Mouse (Mus musculus) CH12.LX (cell line): Measurements from ENCODE around the gene Pfkfb3. TPM values are rescaled to one million over a fixed set of nuclear protein-coding genes. Genes with fewer than 3 reads are reported as not detected.

ENCODE experiments used
- DNase-seq: peaks from one replicate; pipeline ENCODE4 v3.0.0-alpha.2; 2013; ENCODE audit errors: extremely low read depth
- H3K27ac ChIP-seq: 2 replicates; pipeline ENCODE4 v1.5.1; 2012; ENCODE audit warnings: low read depth, mild to moderate bottlenecking, control low read depth, moderate library complexity; ENCODE audit not compliant: insufficient read depth
- H3K27me3 ChIP-seq: replicated peaks from 2 replicates; pipeline ENCODE3; 2012; ENCODE audit warnings: inconsistent platforms
- H3K36me3 ChIP-seq, 2 experiments: replicated peaks in 1 of 2; 2 replicates each; pipeline versions ENCODE3 to v1.6.1; 2012; ENCODE audit warnings: inconsistent platforms in 1 of 2, low read length in 1 of 2, mild to moderate bottlenecking in 1 of 2, mixed read lengths in 1 of 2, moderate library complexity in 1 of 2; ENCODE audit not compliant: control insufficient read depth in 1 of 2, insufficient read depth in 1 of 2
- H3K4me1 ChIP-seq, 2 experiments: 2 replicates each; pipeline ENCODE4 v1.6.1; 2012; ENCODE audit warnings: inconsistent platforms in 1 of 2, moderate library complexity in 1 of 2; ENCODE audit not compliant: insufficient read depth in 2 of 2, control insufficient read depth in 1 of 2
- H3K4me2 ChIP-seq: 2 replicates; pipeline ENCODE4 v1.6.1; 2012; ENCODE audit warnings: low read depth, mild to moderate bottlenecking, control low read depth; ENCODE audit not compliant: poor library complexity, insufficient read depth, severe bottlenecking
- H3K4me3 ChIP-seq, 3 experiments: fragments of 150-350 bp in 1 of 3; sonication (generic) in 1 of 3; replicated peaks in 1 of 3; 2 replicates each; pipeline versions ENCODE3 to v1.5.1; 2011 to 2012; ENCODE audit warnings: low read depth in 2 of 3, low read length in 2 of 3, mild to moderate bottlenecking in 2 of 3, moderate library complexity in 2 of 3, control low read depth in 1 of 3, improper control_type of control experiment in 1 of 3, inconsistent platforms in 1 of 3, mixed read lengths in 1 of 3; ENCODE audit not compliant: poor library complexity in 1 of 3
- H3K79me2 ChIP-seq: replicated peaks from 2 replicates; pipeline ENCODE4 v1.6.1; 2012; ENCODE audit warnings: mild to moderate bottlenecking, moderate library complexity; ENCODE audit not compliant: control insufficient read depth, poor library complexity, insufficient read depth, severe bottlenecking; ENCODE audit errors: extremely low read depth
- H3K9ac ChIP-seq: 2 replicates; pipeline ENCODE4 v1.6.1; 2012; ENCODE audit warnings: low read depth, mild to moderate bottlenecking, control low read depth, moderate library complexity; ENCODE audit not compliant: insufficient read depth
- H3K9me3 ChIP-seq: replicated peaks from 2 replicates; pipeline ENCODE3; 2012; ENCODE audit warnings: low read length, inconsistent platforms, mixed read lengths
- BHLHE40 ChIP-seq: IDR thresholded peaks from 2 replicates; pipeline ENCODE4 v1.6.1; 2011; ENCODE audit warnings: mild to moderate bottlenecking, low read depth, low read length, improper control_type of control experiment
- CHD1 ChIP-seq: IDR thresholded peaks from 2 replicates; pipeline ENCODE4 v1.6.1; 2012; ENCODE audit warnings: low read depth, low read length, improper control_type of control experiment, inconsistent platforms
- CTCF ChIP-seq, 2 experiments: IDR thresholded peaks in 1 of 2; conservative IDR thresholded peaks in 1 of 2; 2 replicates each; pipeline ENCODE4 v1.5.1; 2011 to 2012; ENCODE audit warnings: low read depth in 2 of 2, low read length in 2 of 2, improper control_type of control experiment in 1 of 2, inconsistent platforms in 1 of 2, mild to moderate bottlenecking in 1 of 2, moderate library complexity in 1 of 2
- ELF1 ChIP-seq: IDR thresholded peaks from 2 replicates; pipeline ENCODE4 v1.6.1; 2014; ENCODE audit warnings: low read depth, mild to moderate bottlenecking, inconsistent platforms, low read length, improper control_type of control experiment
- EP300 ChIP-seq: IDR thresholded peaks from 2 replicates; pipeline ENCODE4 v1.6.1; 2011; ENCODE audit warnings: low read length, improper control_type of control experiment
- GABPA ChIP-seq: IDR thresholded peaks from 2 replicates; pipeline ENCODE4 v1.6.1; 2012; ENCODE audit warnings: low read depth, low read length, improper control_type of control experiment, inconsistent platforms; ENCODE audit not compliant: insufficient replicate concordance
- HCFC1 ChIP-seq: IDR thresholded peaks from 2 replicates; pipeline ENCODE4 v1.6.1; 2012; ENCODE audit warnings: low read depth, mild to moderate bottlenecking, inconsistent platforms, low read length, improper control_type of control experiment
- JUN ChIP-seq: IDR thresholded peaks from 2 replicates; pipeline ENCODE4 v1.6.1; 2011; ENCODE audit warnings: low read depth, mild to moderate bottlenecking, low read length, improper control_type of control experiment, moderate library complexity; ENCODE audit not compliant: insufficient read depth
- MAX ChIP-seq: IDR thresholded peaks from 2 replicates; pipeline ENCODE4 v1.6.1; 2011; ENCODE audit warnings: low read length, improper control_type of control experiment
- MAZ ChIP-seq: IDR thresholded peaks from 2 replicates; pipeline ENCODE4 v1.6.1; 2012; ENCODE audit warnings: low read depth, mild to moderate bottlenecking, inconsistent platforms, low read length, improper control_type of control experiment, moderate library complexity
- MXI1 ChIP-seq: IDR thresholded peaks from 2 replicates; pipeline ENCODE4 v1.6.1; 2011; ENCODE audit warnings: mild to moderate bottlenecking, low read depth, low read length, improper control_type of control experiment
- MYC ChIP-seq: IDR thresholded peaks from 2 replicates; pipeline ENCODE4 v1.6.1; 2011; ENCODE audit warnings: low read depth, mild to moderate bottlenecking, improper control_type of control experiment, low read length
- PAX5 ChIP-seq: IDR thresholded peaks from 2 replicates; pipeline ENCODE4 v1.6.1; 2012; ENCODE audit warnings: low read length, inconsistent platforms, mixed read lengths
- POLR2A ChIP-seq: IDR thresholded peaks from 2 replicates; pipeline ENCODE4 v1.6.1; 2011; ENCODE audit warnings: low read depth, mild to moderate bottlenecking, improper control_type of control experiment, low read length
- POLR2AphosphoS2 ChIP-seq: IDR thresholded peaks from 2 replicates; pipeline ENCODE4 v1.6.1; 2011; ENCODE audit warnings: low read depth, low read length, improper control_type of control experiment
- RAD21 ChIP-seq: IDR thresholded peaks from 2 replicates; pipeline ENCODE4 v1.6.1; 2011; ENCODE audit warnings: low read depth, mild to moderate bottlenecking, low read length, improper control_type of control experiment, moderate library complexity
- RCOR1 ChIP-seq: conservative IDR thresholded peaks from 2 replicates; pipeline ENCODE4 v1.6.1; 2012; ENCODE audit warnings: low read depth, mild to moderate bottlenecking, inconsistent platforms, low read length, improper control_type of control experiment
- SIN3A ChIP-seq: IDR thresholded peaks from 2 replicates; pipeline ENCODE4 v1.6.1; 2012; ENCODE audit warnings: low read length, improper control_type of control experiment, inconsistent platforms
- SMC3 ChIP-seq: IDR thresholded peaks from 2 replicates; pipeline ENCODE4 v1.6.1; 2011; ENCODE audit warnings: low read depth, low read length, improper control_type of control experiment
- TBP ChIP-seq: conservative IDR thresholded peaks from 2 replicates; pipeline ENCODE4 v1.6.1; 2011; ENCODE audit warnings: low read depth, low read length, improper control_type of control experiment
- UBTF ChIP-seq: IDR thresholded peaks from 2 replicates; pipeline ENCODE4 v1.6.1; 2012; ENCODE audit warnings: low read depth, mild to moderate bottlenecking, inconsistent platforms, low read length, improper control_type of control experiment, moderate library complexity
- USF1 ChIP-seq: IDR thresholded peaks from 2 replicates; pipeline ENCODE4 v1.6.1; 2014; ENCODE audit warnings: low read depth, mild to moderate bottlenecking, inconsistent platforms, low read length, improper control_type of control experiment
- ZC3H11A ChIP-seq: IDR thresholded peaks from 2 replicates; pipeline ENCODE4 v1.6.1; 2012; ENCODE audit warnings: low read depth, mild to moderate bottlenecking, inconsistent platforms, low read length, improper control_type of control experiment
- ZKSCAN1 ChIP-seq: IDR thresholded peaks from 2 replicates; pipeline ENCODE4 v1.6.1; 2012; ENCODE audit warnings: low read depth, inconsistent platforms, low read length, improper control_type of control experiment, borderline replicate concordance
- ZMIZ1 ChIP-seq: IDR thresholded peaks from 2 replicates; pipeline ENCODE4 v1.6.1; 2012; ENCODE audit warnings: low read depth, mild to moderate bottlenecking, inconsistent platforms, low read length, improper control_type of control experiment
- ZNF384 ChIP-seq: IDR thresholded peaks from 2 replicates; pipeline ENCODE4 v1.6.1; 2012; ENCODE audit warnings: low read depth, low read length, improper control_type of control experiment, inconsistent platforms
- dilution Hi-C: fragments of 300-500 bp; cut with MboI; formaldehyde crosslinking; loops from 2 replicates; pipeline ENCODE4 v1.14.3; 2020; ENCODE audit warnings: low sequenced_read_pairs; ENCODE audit not compliant: extremely low pct_unique_long_range_greater_than_20kb, extremely low pct_ligation_motif_present
- in situ Hi-C: fragments of 300-500 bp; cut with MboI; formaldehyde crosslinking; loops from 3 replicates; pipeline ENCODE4 v1.14.3; 2019; ENCODE audit warnings: low sequenced_read_pairs, low pct_ligation_motif_present, low pct_unique_long_range_greater_than_20kb, mixed read lengths
- polyA plus RNA-seq: library from polyadenylated mRNA; unstranded; fragments of >175 nt; gene quantifications from 2 replicates; pipeline ENCODE4 v1.2.1, GENCODE M21; 2012; ENCODE audit warnings: low read depth; ENCODE audit not compliant: insufficient read length
- total RNA-seq, 2 experiments: library from RNA; depleted of rRNA; stranded (reverse); fragments of 300-350 nt in 1 of 2; fragments of >200 nt in 1 of 2; gene quantifications; 2 replicates each; pipeline ENCODE4 v1.2.3; 2012 to 2014

Gene Pfkfb3
- total and polyA plus RNA-seq, 3 experiments = 6.5 to 17.2 (median 6.7) TPM

DNA sequence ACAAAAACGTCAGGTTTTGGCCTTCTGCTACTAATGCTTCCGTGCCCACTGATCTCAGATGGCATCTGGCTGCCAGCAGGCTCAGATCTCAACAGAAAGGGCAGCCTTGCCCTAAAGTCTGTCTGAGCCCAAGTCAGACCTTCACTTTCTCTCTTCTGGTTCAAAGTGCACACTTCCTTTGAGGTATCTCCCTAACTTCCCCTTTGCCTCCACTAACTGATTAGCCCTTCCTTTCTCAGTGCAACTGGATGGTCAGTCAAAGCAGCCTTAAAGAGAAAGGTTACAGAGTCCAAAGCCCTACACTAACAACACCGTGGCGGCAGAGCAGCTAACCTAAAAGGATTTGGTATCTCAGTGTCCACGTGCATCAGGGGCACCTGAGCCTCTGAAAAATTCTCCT, 9.5 kb downstream of the Pfkfb3 start:
- Histone ChIP-seq H3K4me3 (no peak overlapping the region), H3K9me3 (peaks cover 2% of the 10 kb centered on the region), H3K27me3 (no peaks in the 10 kb centered on the region), H3K36me3 (peaks cover 0 to 33% of the 10 kb centered on the region in 2 experiments), H3K27ac (no peak overlapping the region), H3K4me2 (no peak overlapping the region), H3K9ac (no peak overlapping the region), H3K4me1 (peaks cover 0 to 40% of the 10 kb centered on the region in 2 experiments; a peak in 3 of 4 replicates), H3K79me2 (no peaks in the 10 kb centered on the region)
- in situ Hi-C loops = no loop called here
- no peak for DNase-seq
- dilution Hi-C loops = no loop called here
- TF ChIP-seq POLR2A (no peak), SMC3 (no peak), HCFC1 (no peak), RAD21 (no peak), MXI1 (no peak), GABPA (no peak), ZMIZ1 (no peak)

- no peaks in the 10 kb centered on the region for H3K27me3 ChIP-seq
- H3K27ac ChIP-seq = no peak overlapping the region
- H3K4me2 ChIP-seq = no peak overlapping the region
- no peaks in the 10 kb centered on the region for H3K79me2 ChIP-seq
- peak in 1 of 2 experiments; percentile 28; a peak in 2 of 4 replicates for TF ChIP-seq CTCF (conservative IDR thresholded peaks at IDR 0.05 in 1 of 2, IDR thresholded peaks at IDR 0.05 in 1 of 2; ENCODE audit: low read depth in 2 of 2, low read length in 2 of 2)
- no peak for TF ChIP-seq CHD1
- TF ChIP-seq, all 38 proteins: peak for 1
- Histone ChIP-seq H3K4me3 (no peak overlapping the region), H3K9me3 (peaks cover 2% of the 10 kb centered on the region), H3K36me3 (peaks cover 0 to 44% of the 10 kb centered on the region in 2 experiments), H3K9ac (no peak overlapping the region), H3K4me1 (peaks cover 0 to 35% of the 10 kb centered on the region in 2 experiments; a peak in 3 of 4 replicates)
- in situ Hi-C loops = no loop called here
- dilution Hi-C loops = no loop called here
- no peak for DNase-seq
Measured at GRCm38 (mm10) chr2:11543158-11543557, 10.7 kb downstream of the Pfkfb3 start.

DNA sequence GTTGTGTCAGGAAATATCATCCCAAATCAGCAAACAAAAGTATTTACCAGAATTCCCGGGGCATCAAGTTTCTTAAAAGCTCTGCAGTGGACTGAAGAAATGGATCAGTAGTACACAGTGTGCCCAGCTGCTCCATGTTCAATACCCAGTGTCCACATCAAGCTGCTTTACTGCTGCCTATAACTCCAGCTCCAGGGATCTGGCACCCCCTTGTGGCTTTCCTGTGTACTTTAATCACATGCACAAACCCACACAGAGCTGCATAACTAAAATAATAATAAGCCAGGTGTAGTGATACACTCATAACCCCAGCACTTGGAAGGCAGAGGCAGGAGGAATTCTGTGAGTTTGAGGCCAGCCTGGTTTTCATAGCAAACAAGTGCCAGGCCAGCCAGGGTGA, 11.2 kb downstream of the Pfkfb3 start:
- in situ Hi-C loops = no loop called here
- TF ChIP-seq ZNF384 (no peak), ELF1 (no peak), HCFC1 (no peak), RAD21 (peak; percentile 75), UBTF (no peak), SMC3 (peak; percentile 72), MAZ (no peak), MAX (no peak), CHD1 (no peak), BHLHE40 (0 out of 2 replicates have a peak, but pooled peaks have one; percentile 12), SIN3A (no peak), USF1 (no peak), TBP (no peak), RCOR1 (no peak), ZKSCAN1 (no peak), GABPA (no peak), CTCF (conservative IDR thresholded peaks at IDR 0.05 in 1 of 2, IDR thresholded peaks at IDR 0.05 in 1 of 2; ENCODE audit: low read depth in 2 of 2, low read length in 2 of 2) (peak in 1 of 2 experiments; percentile 73; a peak in 2 of 4 replicates), EP300 (no peak), MYC (no peak), JUN (no peak), PAX5 (no peak), POLR2AphosphoS2 (no peak), ZC3H11A (no peak)

More for the DNA sequence above, 11.2 kb downstream of the Pfkfb3 start:
- Histone ChIP-seq H3K27me3 (no peaks in the 10 kb centered on the region), H3K79me2 (no peaks in the 10 kb centered on the region), H3K4me1 (peaks cover 0 to 30% of the 10 kb centered on the region in 2 experiments; a peak in 3 of 4 replicates), H3K9me3 (peaks cover 2% of the 10 kb centered on the region), H3K4me3 (no peak overlapping the region), H3K27ac (no peak overlapping the region), H3K4me2 (no peak overlapping the region), H3K36me3 (peaks cover 0 to 45% of the 10 kb centered on the region in 2 experiments), H3K9ac (no peak overlapping the region)
- peak; percentile 60 for DNase-seq
- dilution Hi-C loops = no loop called here
